Mouse (Mus musculus) hindbrain, embryonic 11.5 days (tissue): ENCODE data around the gene Gm49322. TPM values are rescaled to one million over a fixed set of nuclear protein-coding genes. Genes with fewer than 3 reads are reported as not detected.
"Not testable (repeated sequence)": the region's sequence is repeated elsewhere in the genome, so short reads cannot be mapped to it uniquely, and the experiment has no call there.

Experiments used
- ATAC-seq: fragments of 200-750 bp; cut with Nextera tagmentation; 2 replicates; pipeline ENCODE4 v1.8.0; 2017; ENCODE audit warnings: mild to moderate bottlenecking, moderate TSS enrichment, moderate library complexity; ENCODE audit not compliant: low FRiP score
- DNase-seq: peaks from one replicate; pipeline ENCODE4 v3.0.0-alpha.2; 2015; ENCODE audit warnings: low spot score
- H3K27ac ChIP-seq: fragments of 300-500 bp; sonication (generic); 2 replicates; pipeline ENCODE4 v1.5.1; 2014; ENCODE audit warnings: mild to moderate bottlenecking, low read depth, low read length
- H3K27me3 ChIP-seq: fragments of 300-500 bp; sonication (generic); 2 replicates; pipeline ENCODE4 v1.6.1; 2014; ENCODE audit warnings: mild to moderate bottlenecking, low read length, moderate library complexity, mixed read lengths; ENCODE audit not compliant: control insufficient read depth, insufficient read depth
- H3K36me3 ChIP-seq: fragments of 300-500 bp; sonication (generic); 2 replicates; pipeline ENCODE4 v1.6.1; 2014; ENCODE audit warnings: mild to moderate bottlenecking, low read length, moderate library complexity, mixed read lengths; ENCODE audit not compliant: control insufficient read depth, insufficient read depth
- H3K4me1 ChIP-seq: fragments of 300-500 bp; sonication (generic); replicated peaks from 2 replicates; pipeline ENCODE4 v1.6.1; 2014; ENCODE audit warnings: low read length, mixed read lengths; ENCODE audit not compliant: control insufficient read depth, insufficient read depth
- H3K4me2 ChIP-seq: fragments of 300-500 bp; sonication (generic); replicated peaks from 2 replicates; pipeline ENCODE4 v1.6.1; 2014; ENCODE audit warnings: mild to moderate bottlenecking, low read depth, low read length
- H3K4me3 ChIP-seq: fragments of 300-500 bp; sonication (generic); 2 replicates; pipeline ENCODE4 v1.5.1; 2014; ENCODE audit warnings: low read depth, low read length
- H3K9ac ChIP-seq: fragments of 300-500 bp; sonication (generic); 2 replicates; pipeline ENCODE4 v1.6.1; 2014; ENCODE audit warnings: low read depth, low read length
- H3K9me3 ChIP-seq: fragments of 300-500 bp; sonication (generic); 2 replicates; pipeline ENCODE4 v1.6.1; 2016; ENCODE audit warnings: low read length; ENCODE audit not compliant: control insufficient read depth
- WGBS: fragments of 180-500 bp; shearing (Covaris S2); extraction: QIAGEN DNeasy Blood & Tissue Kit; methylation state at CpG from one replicate; pipeline ENCODE4 v1.1.7; 2014; 5-methylcytosine and 5-hydroxymethylcytosine counted together
- polyA plus RNA-seq: library from polyadenylated mRNA; unstranded; fragments of >200 nt; fragmentation: Nextera tagmentation; extraction: Ambion mirVana; gene quantifications from 2 replicates; pipeline ENCODE4 v1.2.1, GENCODE M21; 2014

Gm49322 gene
- polyA plus RNA-seq, 1 experiment from 2014 or later: 1.5 TPM

DNA sequence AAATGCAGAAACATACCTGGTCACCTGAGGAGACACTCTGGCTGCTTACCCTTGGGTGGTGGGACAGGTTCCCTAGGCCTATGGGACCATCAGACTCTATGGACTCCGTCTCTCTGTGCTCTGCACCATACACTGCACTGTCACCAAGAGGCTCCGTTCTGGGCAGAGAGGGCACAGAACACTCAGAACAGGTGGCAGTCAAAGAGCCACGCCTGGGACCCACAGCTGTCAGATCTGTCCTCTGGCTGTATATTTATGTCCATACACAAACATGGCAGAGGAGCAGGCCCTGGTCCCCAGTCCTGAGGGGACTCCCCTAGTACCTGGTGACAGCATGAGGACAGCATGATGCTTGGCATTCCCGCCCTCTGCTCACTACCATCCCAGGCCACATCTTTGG, 19.9 kb downstream of the Gm49322 start:
- no peaks in the 10 kb centered on the region for H3K9me3 ChIP-seq
- no peaks in the 10 kb centered on the region for H3K36me3 ChIP-seq
- peaks cover 8% of the 10 kb centered on the region for H3K4me1 ChIP-seq
- H3K4me3 ChIP-seq: no peak overlapping the region
- WGBS: 86% methylated on average over 4 of the region's 4 CpGs
- no peak overlapping the region for H3K9ac ChIP-seq
- no peak overlapping the region for H3K27ac ChIP-seq
- DNase-seq (no peak), ATAC-seq (no peak)
- H3K27me3 ChIP-seq: no peaks in the 10 kb centered on the region
- no peak overlapping the region for H3K4me2 ChIP-seq

DNA sequence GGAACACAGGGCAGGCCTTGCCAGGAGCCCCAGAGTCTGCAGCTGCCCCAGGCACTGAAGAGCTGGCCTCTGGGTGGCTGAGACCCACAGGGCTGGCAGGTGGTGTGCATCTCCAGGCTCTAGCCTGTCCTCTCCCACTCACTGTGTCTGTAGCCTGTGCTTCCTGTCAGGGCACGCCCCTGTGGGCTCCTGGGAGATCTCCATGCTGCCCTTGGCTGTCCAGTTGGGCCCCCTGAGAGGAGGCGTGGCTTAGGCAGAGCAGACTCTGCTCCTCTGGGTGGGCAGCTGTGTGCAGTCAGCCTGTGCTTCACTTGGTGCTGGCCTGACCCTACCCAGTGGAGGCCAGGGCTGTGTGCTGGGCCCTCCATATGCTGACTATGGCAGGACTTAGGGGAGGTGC, 21.9 kb downstream of the Gm49322 start:
- Histone ChIP-seq H3K9ac (no peak overlapping the region), H3K27me3 (no peaks in the 10 kb centered on the region), H3K27ac (no peak overlapping the region), H3K36me3 (no peaks in the 10 kb centered on the region), H3K4me3 (no peak overlapping the region), H3K4me1 (peaks cover 8% of the 10 kb centered on the region), H3K4me2 (no peak overlapping the region), H3K9me3 (no peaks in the 10 kb centered on the region)
- 73% methylated on average over 2 of the region's 2 CpGs for WGBS
- ATAC-seq (no peak), DNase-seq (peak; percentile 8)

- H3K4me3 ChIP-seq: no peak overlapping the region
- H3K4me2 ChIP-seq: no peak overlapping the region
- ATAC-seq (no peak), DNase-seq (no peak)
- no peaks in the 10 kb centered on the region for H3K9me3 ChIP-seq
- no peaks in the 10 kb centered on the region for H3K27me3 ChIP-seq
- no peaks in the 10 kb centered on the region for H3K36me3 ChIP-seq
- no peak overlapping the region for H3K27ac ChIP-seq
- WGBS: 85% methylated on average over 9 of the region's 9 CpGs
- no peak overlapping the region for H3K9ac ChIP-seq
- peaks cover 7% of the 10 kb centered on the region for H3K4me1 ChIP-seq
Measured at GRCm38 (mm10) chr10:80628925-80629324, 23.1 kb downstream of the Gm49322 start.

DNA sequence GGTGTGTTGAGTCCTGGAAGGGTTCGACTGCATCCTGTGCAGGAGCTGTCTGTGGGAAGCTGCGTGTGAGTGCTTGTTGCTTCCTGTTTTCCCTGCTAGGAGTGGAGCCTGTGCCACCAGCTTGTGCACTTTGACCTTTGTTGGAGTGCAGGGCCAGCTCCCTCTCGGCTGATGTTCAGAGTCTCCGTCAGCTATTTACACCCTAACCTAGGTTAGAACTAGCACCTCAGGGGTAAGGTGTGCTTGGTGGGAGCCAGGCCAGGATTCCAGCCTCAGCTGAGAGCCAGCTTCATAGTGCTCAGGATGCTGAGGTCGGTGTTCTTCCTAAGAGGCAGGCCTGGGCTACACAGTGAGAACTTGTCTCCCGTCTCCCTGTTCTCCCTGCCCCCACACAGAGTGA, 29.5 kb downstream of the Gm49322 start:
- Histone ChIP-seq H3K27ac (no peak overlapping the region), H3K36me3 (peaks cover 23% of the 10 kb centered on the region), H3K9me3 (no peaks in the 10 kb centered on the region), H3K4me3 (no peak overlapping the region), H3K4me1 (no peaks in the 10 kb centered on the region), H3K4me2 (no peak overlapping the region), H3K27me3 (no peaks in the 10 kb centered on the region), H3K9ac (no peak overlapping the region)
- DNase-seq (no peak), ATAC-seq (no peak)
- 88% methylated on average over 6 of the region's 6 CpGs for WGBS

DNA sequence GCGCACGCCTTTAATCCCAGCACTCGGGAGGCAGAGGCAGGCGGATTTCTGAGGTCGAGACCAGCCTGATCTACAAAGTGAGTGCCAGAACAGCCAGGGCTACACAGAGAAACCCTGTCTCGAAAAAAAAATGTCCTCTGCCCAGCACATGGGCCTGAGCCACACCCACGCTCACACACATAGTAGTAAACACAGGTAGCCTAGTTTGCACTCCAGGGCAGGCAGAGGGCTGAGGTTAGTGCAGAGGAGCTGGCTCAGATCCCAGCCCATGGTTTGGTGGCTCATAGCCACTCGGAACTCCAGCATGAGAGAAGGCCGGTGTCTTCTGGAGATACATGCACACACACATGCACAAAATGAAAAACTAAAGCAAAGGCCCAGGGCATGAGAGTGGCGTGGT, 41.1 kb downstream of the Gm49322 start:
- WGBS: 97% methylated on average over 10 of the region's 10 CpGs
- ATAC-seq: no peak
- peaks cover 9% of the 10 kb centered on the region; the same call in 1 of the 2 replicates for H3K36me3 ChIP-seq

GRCm38 (mm10) chr10:80649910-80650309, 44.1 kb downstream of the Gm49322 start:
- H3K36me3 ChIP-seq, H3K9ac ChIP-seq, H3K4me3 ChIP-seq, ATAC-seq, H3K27ac ChIP-seq, H3K9me3 ChIP-seq, H3K4me2 ChIP-seq, DNase-seq, H3K4me1 ChIP-seq, H3K27me3 ChIP-seq: not testable (repeated sequence)
- 86% methylated on average over 6 of the region's 6 CpGs for WGBS

More for the DNA sequence above, 41.1 kb downstream of the Gm49322 start:
- Histone ChIP-seq H3K27ac (no peak overlapping the region), H3K4me1 (no peaks in the 10 kb centered on the region), H3K9ac (no peak overlapping the region), H3K4me2 (no peak overlapping the region), H3K4me3 (no peak overlapping the region), H3K9me3 (no peaks in the 10 kb centered on the region), H3K27me3 (no peaks in the 10 kb centered on the region)
- no peak for DNase-seq

- Histone ChIP-seq H3K4me3 (no peak overlapping the region), H3K9me3 (no peaks in the 10 kb centered on the region), H3K36me3 (0 out of 2 replicates have a peak, but pooled peaks cover 3% of the 10 kb centered on the region), H3K27ac (no peak overlapping the region), H3K9ac (no peak overlapping the region), H3K4me2 (no peak overlapping the region), H3K27me3 (no peaks in the 10 kb centered on the region), H3K4me1 (peaks cover 5% of the 10 kb centered on the region; the same call in 1 of the 2 replicates)
- DNase-seq: no peak
- 90% methylated on average over 10 of the region's 10 CpGs for WGBS
- no peak for ATAC-seq
Measured at GRCm38 (mm10) chr10:80650392-80650791, 44.6 kb downstream of the Gm49322 start.

GRCm38 (mm10) chr10:80653156-80653720, 47.4 kb downstream of the Gm49322 start:
- no peak for ATAC-seq

DNA sequence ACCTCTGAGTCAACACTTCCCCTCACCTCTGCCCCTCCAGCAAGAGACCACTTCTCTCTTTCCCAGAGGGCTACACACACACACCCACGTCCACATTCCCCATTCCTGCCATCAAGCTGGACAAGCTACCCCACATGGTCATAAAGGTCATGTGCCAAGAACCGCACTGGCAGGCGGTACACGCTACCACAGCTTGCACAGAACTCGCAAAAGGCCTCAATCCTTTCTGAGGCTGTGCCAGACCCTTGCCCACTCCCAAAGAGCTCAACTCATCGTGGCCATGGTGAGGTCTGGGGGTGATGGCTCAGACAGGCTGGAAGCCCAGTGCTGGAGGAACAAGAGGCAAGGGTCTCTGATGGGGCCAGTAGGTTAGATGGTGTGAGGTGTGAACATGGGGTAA, 49.0 kb downstream of the Gm49322 start:
- no peak overlapping the region for H3K9ac ChIP-seq
- peak overlapping the region; percentile 13; the same call in 1 of the 2 replicates for H3K4me2 ChIP-seq
- H3K27ac ChIP-seq: no peak overlapping the region

More at GRCm38 (mm10) chr10:80653156-80653720, 47.4 kb downstream of the Gm49322 start:
- Histone ChIP-seq H3K36me3 (no peaks in the 10 kb centered on the region), H3K9ac (no peak overlapping the region), H3K4me2 (no peak overlapping the region), H3K27ac (no peak overlapping the region), H3K4me3 (no peak overlapping the region), H3K27me3 (no peaks in the 10 kb centered on the region), H3K4me1 (peaks cover 8% of the 10 kb centered on the region; the same call in 1 of the 2 replicates), H3K9me3 (no peaks in the 10 kb centered on the region)
- 87% methylated on average over 6 of the region's 6 CpGs for WGBS
- no peak for DNase-seq

More for the DNA sequence above, 49.0 kb downstream of the Gm49322 start:
- Histone ChIP-seq H3K4me3 (peak overlapping the region; percentile 93; the same call in 1 of the 2 replicates), H3K4me1 (peaks cover 8% of the 10 kb centered on the region; the same call in 1 of the 2 replicates), H3K9me3 (no peaks in the 10 kb centered on the region), H3K27me3 (no peaks in the 10 kb centered on the region), H3K36me3 (no peaks in the 10 kb centered on the region)
- 89% methylated on average over 6 of the region's 6 CpGs for WGBS
- ATAC-seq (no peak), DNase-seq (no peak)
